Mouse (Mus musculus) liver, embryonic 12.5 days (tissue): Measurements from ENCODE around the gene Prkrip1. TPM values are rescaled to one million over a fixed set of nuclear protein-coding genes. Genes with fewer than 3 reads are reported as not detected.

Experiments
- ATAC-seq: fragments of 200-750 bp; cut with Nextera tagmentation; 2 replicates; pipeline ENCODE4 v1.8.0; 2017; ENCODE audit warnings: moderate number of reproducible peaks, mild to moderate bottlenecking, moderate library complexity
- H3K27ac ChIP-seq: fragments of 300-500 bp; sonication (generic); 2 replicates; pipeline ENCODE4 v1.5.1; 2016; ENCODE audit warnings: mild to moderate bottlenecking
- H3K27me3 ChIP-seq: fragments of 300-500 bp; sonication (generic); replicated peaks from 2 replicates; pipeline ENCODE4 v1.6.1; 2016; ENCODE audit warnings: mild to moderate bottlenecking, moderate library complexity
- H3K36me3 ChIP-seq: fragments of 300-500 bp; sonication (generic); 2 replicates; pipeline ENCODE4 v1.6.1; 2016; ENCODE audit warnings: mild to moderate bottlenecking, moderate library complexity
- H3K4me1 ChIP-seq: fragments of 300-500 bp; sonication (generic); 2 replicates; pipeline ENCODE4 v1.6.1; 2016
- H3K4me2 ChIP-seq: fragments of 300-500 bp; sonication (generic); 2 replicates; pipeline ENCODE4 v1.6.1; 2016; ENCODE audit warnings: mild to moderate bottlenecking, moderate library complexity
- H3K4me3 ChIP-seq: fragments of 300-500 bp; sonication (generic); 2 replicates; pipeline ENCODE4 v1.5.1; 2016; ENCODE audit warnings: mild to moderate bottlenecking, moderate library complexity
- H3K9ac ChIP-seq: fragments of 300-500 bp; sonication (generic); 2 replicates; pipeline ENCODE4 v1.6.1; 2016; ENCODE audit warnings: mild to moderate bottlenecking, moderate library complexity
- H3K9me3 ChIP-seq: fragments of 300-500 bp; sonication (generic); replicated peaks from 2 replicates; pipeline ENCODE4 v1.6.1; 2016; ENCODE audit warnings: mild to moderate bottlenecking, moderate library complexity
- WGBS: fragments of 180-500 bp; shearing (Covaris S2); methylation state at CpG from one replicate; pipeline ENCODE4 v1.1.7; 2016; ENCODE audit not compliant: insufficient replicate concordance; 5-methylcytosine and 5-hydroxymethylcytosine counted together
- polyA plus RNA-seq: library from polyadenylated mRNA; unstranded; fragments of >200 nt; fragmentation: Nextera tagmentation; extraction: Ambion mirVana; gene quantifications from 2 replicates; pipeline ENCODE4 v1.2.1, GENCODE M21; 2016

Gene Prkrip1
- polyA plus RNA-seq, 1 experiment from 2014 or later: 36.3 TPM

GRCm38 (mm10) chr5:136146936-136147335, 51.8 kb downstream of the Prkrip1 start:
- H3K27me3 ChIP-seq: no peaks in the 10 kb centered on the region
- H3K27ac ChIP-seq: no peak overlapping the region
- no peak overlapping the region for H3K9ac ChIP-seq
- no peak for ATAC-seq
- H3K4me2 ChIP-seq: no peak overlapping the region
- peaks cover 6% of the 10 kb centered on the region; the same call in 1 of the 2 replicates for H3K9me3 ChIP-seq
- peaks cover 10% of the 10 kb centered on the region for H3K36me3 ChIP-seq
- peaks cover 42% of the 10 kb centered on the region for H3K4me1 ChIP-seq
- H3K4me3 ChIP-seq: no peak overlapping the region
- 72% methylated on average over 1 of the region's 1 CpGs for WGBS

- Histone ChIP-seq H3K4me1 (peaks cover 43% of the 10 kb centered on the region), H3K27me3 (no peaks in the 10 kb centered on the region), H3K4me2 (0 out of 2 replicates have a peak overlapping the region, but pooled peaks have one; percentile 12), H3K4me3 (no peak overlapping the region), H3K36me3 (peaks cover 30% of the 10 kb centered on the region), H3K9ac (no peak overlapping the region), H3K27ac (peak overlapping the region; percentile 62), H3K9me3 (peaks cover 6% of the 10 kb centered on the region; the same call in 1 of the 2 replicates)
- no peak for ATAC-seq
- WGBS: 32% methylated on average over 12 of the region's 12 CpGs
These were observed 53.9 kb downstream of the Prkrip1 start for GRCm38 (mm10) chr5:136144606-136145430.

DNA sequence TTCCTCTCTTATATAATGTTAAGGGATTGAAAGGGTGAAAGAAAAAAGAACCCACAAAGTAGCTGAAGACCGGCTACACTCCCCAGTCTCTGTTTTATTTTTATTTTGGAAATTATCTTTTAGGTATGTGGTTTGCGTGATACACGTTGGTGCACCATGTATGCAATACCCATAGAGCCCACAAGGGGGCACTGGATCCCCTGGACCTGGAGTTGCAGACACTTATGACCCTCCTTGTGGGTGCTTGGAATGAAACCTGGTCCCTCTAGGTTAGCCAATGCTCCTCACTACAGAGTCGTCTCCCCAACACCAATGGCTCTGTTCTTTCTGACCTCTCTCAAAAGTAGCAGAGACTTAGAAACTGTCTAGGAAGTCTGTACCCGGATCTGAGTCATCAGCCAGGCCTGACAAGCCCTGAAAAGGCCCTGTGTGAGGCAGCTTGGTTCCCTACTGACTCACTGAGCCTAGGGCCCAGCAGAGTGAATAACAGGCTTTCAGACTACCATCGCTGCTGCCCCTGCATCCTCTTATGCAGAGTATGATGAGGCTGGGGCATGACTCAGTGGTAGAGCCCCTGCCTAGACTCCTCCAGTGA, 55.5 kb downstream of the Prkrip1 start:
- H3K27ac ChIP-seq: no peak overlapping the region
- peaks cover 47% of the 10 kb centered on the region for H3K4me1 ChIP-seq
- ATAC-seq: no peak
- no peak overlapping the region for H3K4me2 ChIP-seq
- 81% methylated on average over 6 of the region's 6 CpGs for WGBS
- H3K4me3 ChIP-seq: no peak overlapping the region
- no peak overlapping the region for H3K9ac ChIP-seq
- peaks cover 6% of the 10 kb centered on the region; the same call in 1 of the 2 replicates for H3K9me3 ChIP-seq
- peaks cover 45% of the 10 kb centered on the region for H3K36me3 ChIP-seq
- H3K27me3 ChIP-seq: no peaks in the 10 kb centered on the region

DNA sequence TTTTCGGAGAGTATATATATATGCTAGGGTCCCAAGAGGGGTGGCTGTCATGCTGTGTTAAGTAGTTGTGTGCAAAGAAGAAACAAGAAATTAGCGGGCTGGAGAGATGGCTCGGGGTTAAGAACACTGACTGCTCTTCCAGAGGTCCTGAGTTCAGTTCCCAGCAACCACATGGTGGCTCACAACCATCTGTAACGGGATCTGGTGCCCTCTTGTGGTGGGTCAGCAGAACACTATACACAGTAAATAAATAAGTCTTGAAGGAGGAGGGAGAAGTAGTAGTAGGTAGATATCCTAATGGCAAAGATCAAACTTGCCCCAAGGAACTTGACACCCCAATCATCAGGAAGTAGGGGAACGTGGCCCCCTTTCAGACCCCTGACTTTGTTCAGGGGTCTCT, 56.0 kb downstream of the Prkrip1 start:
- Histone ChIP-seq H3K4me1 (peaks cover 50% of the 10 kb centered on the region), H3K27ac (no peak overlapping the region), H3K4me3 (no peak overlapping the region), H3K9me3 (peaks cover 6% of the 10 kb centered on the region; the same call in 1 of the 2 replicates), H3K9ac (no peak overlapping the region), H3K36me3 (peaks cover 48% of the 10 kb centered on the region), H3K27me3 (no peaks in the 10 kb centered on the region), H3K4me2 (no peak overlapping the region)
- no peak for ATAC-seq
- 79% methylated on average over 5 of the region's 5 CpGs for WGBS

DNA sequence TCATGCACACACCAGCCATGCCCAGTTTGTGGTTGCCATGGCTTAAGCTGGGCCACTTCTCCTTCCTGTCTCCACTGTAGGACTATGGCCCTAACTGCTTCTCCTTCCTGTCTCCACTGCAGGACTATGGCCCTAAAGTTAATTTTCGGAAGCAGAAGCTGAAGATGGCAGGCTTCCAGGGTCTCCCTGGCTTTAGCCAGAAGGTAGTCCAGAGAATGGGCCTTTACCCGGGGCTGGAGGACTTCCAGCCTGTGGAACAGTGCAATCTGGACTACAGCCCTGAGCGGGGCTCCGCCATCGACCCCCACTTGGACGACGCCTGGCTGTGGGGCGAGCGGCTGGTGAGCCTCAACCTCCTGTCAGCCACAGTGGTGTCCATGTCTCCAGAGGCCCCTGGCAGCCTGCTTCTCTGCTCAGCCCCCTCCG, 58.7 kb downstream of the Prkrip1 start:
- no peak overlapping the region for H3K9ac ChIP-seq
- peaks cover 6% of the 10 kb centered on the region; the same call in 1 of the 2 replicates for H3K9me3 ChIP-seq
- no peak for ATAC-seq
- 89% methylated on average over 10 of the region's 10 CpGs for WGBS
- H3K4me1 ChIP-seq: peaks cover 49% of the 10 kb centered on the region
- H3K27me3 ChIP-seq: no peaks in the 10 kb centered on the region
- no peak overlapping the region for H3K27ac ChIP-seq
- H3K36me3 ChIP-seq: peaks cover 48% of the 10 kb centered on the region
- H3K4me3 ChIP-seq: no peak overlapping the region
- no peak overlapping the region for H3K4me2 ChIP-seq

- no peak overlapping the region for H3K4me2 ChIP-seq
These were observed 59.4 kb downstream of the Prkrip1 start for GRCm38 (mm10) chr5:136139393-136139792.

DNA sequence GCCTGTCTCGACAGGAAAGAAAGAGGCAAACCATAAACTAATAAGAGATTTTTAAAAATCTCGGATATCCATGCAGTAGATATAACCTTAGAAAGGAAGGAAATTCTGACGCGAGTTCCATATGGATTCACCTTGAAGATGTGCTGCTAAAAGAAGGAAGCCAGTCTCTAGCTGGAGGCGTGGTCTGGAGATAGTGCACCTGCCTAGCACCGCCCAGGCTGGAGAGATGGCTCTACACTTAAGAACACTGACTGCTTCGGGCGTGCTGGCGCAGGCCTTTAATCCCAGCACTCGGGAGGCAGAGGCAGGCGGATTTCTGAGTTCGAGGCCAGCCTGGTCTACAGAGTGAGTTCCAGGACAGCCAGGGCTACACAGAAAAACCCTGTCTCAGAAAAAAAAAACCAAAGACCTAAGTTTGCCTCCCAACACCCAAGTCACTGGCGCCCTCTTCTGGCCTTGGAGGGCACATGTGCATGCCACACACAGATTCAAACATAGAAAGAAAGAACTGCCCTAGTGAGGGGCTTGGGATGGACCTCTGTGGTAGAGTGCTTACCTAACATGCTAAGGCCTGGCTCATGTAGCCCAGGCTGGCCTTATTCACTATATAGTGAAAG, 61.0 kb downstream of the Prkrip1 start:
- Histone ChIP-seq H3K4me1 (peaks cover 53% of the 10 kb centered on the region), H3K9ac (peak overlapping the region; percentile 84), H3K9me3 (peaks cover 5% of the 10 kb centered on the region; the same call in 1 of the 2 replicates), H3K27ac (0 out of 2 replicates have a peak overlapping the region, but pooled peaks have one; percentile 90), H3K36me3 (peaks cover 65% of the 10 kb centered on the region), H3K4me2 (peak overlapping the region; percentile 83), H3K27me3 (no peaks in the 10 kb centered on the region), H3K4me3 (peak overlapping the region; percentile 86)
- ATAC-seq: 0 out of 2 replicates have a peak, but pooled peaks have one; percentile 25
- WGBS: 36% methylated on average over 13 of the region's 13 CpGs

More at GRCm38 (mm10) chr5:136139393-136139792, 59.4 kb downstream of the Prkrip1 start:
- Histone ChIP-seq H3K9me3 (peaks cover 6% of the 10 kb centered on the region; the same call in 1 of the 2 replicates), H3K4me3 (no peak overlapping the region), H3K27ac (no peak overlapping the region), H3K4me1 (peaks cover 49% of the 10 kb centered on the region), H3K36me3 (peaks cover 50% of the 10 kb centered on the region), H3K27me3 (no peaks in the 10 kb centered on the region), H3K9ac (no peak overlapping the region)
- WGBS: 73% methylated on average over 13 of the region's 13 CpGs
- ATAC-seq: no peak

- peak overlapping the region; percentile 84 for H3K9ac ChIP-seq
- ATAC-seq: no peak; the same call in none of the 2 replicates
- H3K4me1 ChIP-seq: peaks cover 53% of the 10 kb centered on the region
- no peaks in the 10 kb centered on the region for H3K27me3 ChIP-seq
- 3% methylated on average over 20 of the region's 20 CpGs for WGBS
- H3K36me3 ChIP-seq: peaks cover 66% of the 10 kb centered on the region
- H3K27ac ChIP-seq: peak overlapping the region; percentile 90
- H3K4me2 ChIP-seq: peak overlapping the region; percentile 83
- no peaks in the 10 kb centered on the region for H3K9me3 ChIP-seq
- peak overlapping the region; percentile 86 for H3K4me3 ChIP-seq
These were observed 62.3 kb downstream of the Prkrip1 start for GRCm38 (mm10) chr5:136136292-136136990.

- H3K9ac ChIP-seq: peak within 1 kb of the TSS; percentile 84
- peak; percentile 92 for ATAC-seq
- H3K27ac ChIP-seq: peak within 1 kb of the TSS; percentile 90
- under 1% methylated on average over 60 of the region's 60 CpGs for WGBS
- H3K4me1 ChIP-seq: peaks cover 53% of the 10 kb centered on the region
- H3K36me3 ChIP-seq: peaks cover 66% of the 10 kb centered on the region
- H3K27me3 ChIP-seq: no peaks in the 10 kb centered on the region
- H3K4me3 ChIP-seq: peak within 1 kb of the TSS; percentile 86
- no peaks in the 10 kb centered on the region for H3K9me3 ChIP-seq
- peak within 1 kb of the TSS; percentile 83 for H3K4me2 ChIP-seq
These were observed 63.0 kb downstream of the Prkrip1 start, which contains the start of the genes Lrwd1 and Alkbh4 for GRCm38 (mm10) chr5:136135571-136136291. Gene Lrwd1, minus strand, starts transcription at chr5:136136074. Gene Alkbh4, plus strand, starts transcription at chr5:136136146.
